Mouse (Mus musculus): Measurements from ENCODE around the gene Nexn.

The Nexn gene

DNA sequence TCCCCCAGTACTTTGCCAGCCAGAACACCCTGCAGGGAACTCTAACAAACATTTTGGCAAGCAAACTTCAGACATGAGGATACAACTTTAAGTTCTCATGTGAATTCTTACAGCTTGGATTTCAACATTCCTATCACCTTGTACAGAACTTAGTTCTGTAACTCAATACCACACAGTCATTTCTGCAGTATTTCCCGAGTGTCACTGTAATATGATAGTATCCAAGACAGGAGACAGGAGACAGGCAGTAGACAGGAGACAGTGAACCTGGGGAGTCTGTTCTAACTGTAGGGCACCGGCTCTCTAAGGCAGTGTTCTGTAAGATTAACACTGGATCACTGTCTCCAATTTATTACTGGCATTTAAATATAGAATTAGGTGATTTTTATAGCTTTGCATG lies 12.3 kb upstream of the Nexn start:
- no peak for DNase-seq (ENCODE audit: low read depth, low spot score)

GRCm38 (mm10) chr3:152277912-152278311 lies 11.8 kb upstream of the Nexn start:
- DNase-seq (ENCODE audit: low read depth, low spot score), result no peak

DNA sequence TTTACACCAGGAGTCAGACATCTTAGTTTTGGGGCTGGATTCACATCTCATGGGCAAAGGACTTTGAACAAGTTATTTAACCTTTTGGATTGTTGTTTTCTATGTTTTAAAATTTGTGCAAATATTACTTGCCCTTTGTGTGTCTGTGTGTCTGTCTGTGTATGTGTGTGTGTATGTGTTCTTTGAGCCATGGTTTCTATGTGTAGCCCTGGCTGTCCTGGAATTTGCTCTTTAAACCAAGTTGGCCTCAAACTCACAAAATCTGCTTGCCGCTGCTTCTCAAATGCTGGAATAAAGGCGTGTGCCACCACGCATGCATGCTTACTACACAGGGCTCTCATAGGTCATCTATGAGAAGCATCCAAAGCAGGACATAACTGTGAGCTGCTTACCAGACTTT lies 10.8 kb upstream of the Nexn start:
- no peak for DNase-seq (ENCODE audit: low read depth, low spot score)

GRCm38 (mm10) chr3:152275008-152275407 lies 8.9 kb upstream of the Nexn start:
- DNase-seq (ENCODE audit: low read depth, low spot score), result no peak

DNA sequence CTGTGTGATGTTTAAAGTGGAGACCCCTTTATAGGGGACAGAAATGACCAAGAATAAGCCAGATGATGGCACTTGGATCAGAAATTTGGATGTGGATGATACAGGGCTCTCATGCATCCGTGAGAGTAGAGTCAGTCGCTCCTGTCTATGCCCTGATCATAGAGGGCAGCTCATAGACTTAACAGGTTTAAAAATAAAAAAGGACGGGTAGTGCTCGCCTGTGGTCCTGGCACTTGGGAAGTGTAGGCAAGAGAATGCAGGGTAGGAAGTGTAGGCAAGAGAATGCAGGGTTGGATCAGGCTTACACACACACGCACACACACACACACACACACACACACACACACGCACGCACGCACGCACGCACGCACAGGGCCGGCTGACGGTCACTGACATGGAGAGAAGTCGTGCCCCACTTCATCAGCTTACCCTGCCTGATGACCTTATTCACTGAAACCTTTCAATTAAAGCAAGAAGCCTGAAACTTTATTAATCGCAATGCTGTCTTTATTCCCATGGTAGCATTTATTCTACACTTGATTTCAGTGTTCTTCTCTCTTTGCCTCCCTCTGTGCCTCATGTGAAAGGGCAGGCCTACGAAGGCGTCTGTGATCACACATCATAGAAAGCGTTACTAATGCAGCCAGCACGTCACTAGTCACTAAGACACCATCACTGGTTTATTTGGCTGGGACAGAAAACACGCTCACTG lies 7.0 kb upstream of the Nexn start:
- no peak for DNase-seq (ENCODE audit: low read depth, low spot score)

DNA sequence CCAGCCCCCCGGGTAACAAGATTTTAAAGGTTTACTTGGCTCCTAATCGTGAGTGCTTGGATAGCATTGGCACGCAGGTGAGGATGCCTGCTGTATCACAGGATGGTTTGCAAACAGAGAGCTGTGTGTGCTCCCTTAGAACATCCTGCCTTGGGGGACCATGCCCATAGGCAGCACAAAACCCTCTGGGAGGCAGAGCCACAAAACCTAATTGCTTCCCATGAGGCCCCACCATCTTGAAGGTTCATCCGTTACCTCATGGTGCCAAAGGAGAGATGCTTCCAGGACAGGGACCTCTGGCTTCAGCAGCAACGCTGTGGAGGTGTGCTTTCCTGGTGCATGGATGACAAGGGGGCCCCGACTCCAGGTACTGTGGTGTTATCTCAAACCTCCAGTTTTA lies 5.7 kb upstream of the Nexn start:
- DNase-seq (ENCODE audit: low read depth, low spot score), result no peak

DNA sequence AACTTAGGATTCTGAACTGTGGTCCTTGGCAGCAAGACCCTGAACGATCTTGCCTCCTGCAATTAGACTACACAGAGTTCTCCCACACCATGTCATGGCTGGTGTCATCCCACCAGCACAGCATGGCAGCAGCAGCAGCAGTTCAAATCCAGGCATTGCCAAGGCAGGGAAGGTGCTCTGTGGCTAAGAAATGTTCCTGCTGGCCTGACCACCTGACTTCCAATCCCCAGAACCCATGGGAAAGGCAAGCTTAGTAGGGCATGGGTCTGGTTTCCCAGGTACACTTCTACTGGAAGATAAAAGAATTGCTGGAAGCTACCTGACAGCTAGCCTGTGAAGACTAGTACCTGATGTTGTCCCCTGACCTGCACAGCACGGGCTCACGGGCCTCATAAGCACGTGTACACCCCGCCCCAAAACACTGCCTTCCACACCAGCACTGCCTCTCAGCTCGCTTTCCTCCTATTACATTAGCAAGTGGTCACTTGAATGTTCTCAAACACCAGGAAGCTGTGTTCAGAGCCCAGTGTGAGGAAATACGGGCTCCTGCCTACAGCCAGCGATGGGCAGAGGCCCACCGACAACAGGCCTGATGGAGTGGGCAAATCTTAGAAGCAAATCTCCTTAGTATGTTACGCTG lies 5.0 kb upstream of the Nexn start:
- no peak for DNase-seq (ENCODE audit: low read depth, low spot score)

DNA sequence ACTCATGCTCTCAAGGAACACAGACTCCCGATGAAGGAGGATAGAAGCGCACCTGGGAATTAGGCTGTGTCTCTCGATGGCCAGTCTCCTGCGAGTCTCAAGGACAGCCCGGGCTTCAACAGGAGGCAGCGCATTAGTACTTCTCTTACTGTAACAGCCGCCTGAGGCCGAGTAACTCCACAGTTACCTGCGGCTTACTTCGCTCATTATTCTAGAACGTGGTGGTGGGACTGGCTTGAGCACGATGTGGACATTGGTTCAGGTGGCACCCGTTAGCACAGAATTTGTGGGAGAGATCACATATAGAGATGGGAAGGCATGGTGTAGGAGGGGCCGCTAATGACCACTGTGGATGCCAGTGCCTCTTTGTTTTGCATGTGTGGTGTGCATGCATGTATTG lies 1.9 kb upstream of the Nexn start:
- DNase-seq (ENCODE audit: low read depth, low spot score), result no peak

DNA sequence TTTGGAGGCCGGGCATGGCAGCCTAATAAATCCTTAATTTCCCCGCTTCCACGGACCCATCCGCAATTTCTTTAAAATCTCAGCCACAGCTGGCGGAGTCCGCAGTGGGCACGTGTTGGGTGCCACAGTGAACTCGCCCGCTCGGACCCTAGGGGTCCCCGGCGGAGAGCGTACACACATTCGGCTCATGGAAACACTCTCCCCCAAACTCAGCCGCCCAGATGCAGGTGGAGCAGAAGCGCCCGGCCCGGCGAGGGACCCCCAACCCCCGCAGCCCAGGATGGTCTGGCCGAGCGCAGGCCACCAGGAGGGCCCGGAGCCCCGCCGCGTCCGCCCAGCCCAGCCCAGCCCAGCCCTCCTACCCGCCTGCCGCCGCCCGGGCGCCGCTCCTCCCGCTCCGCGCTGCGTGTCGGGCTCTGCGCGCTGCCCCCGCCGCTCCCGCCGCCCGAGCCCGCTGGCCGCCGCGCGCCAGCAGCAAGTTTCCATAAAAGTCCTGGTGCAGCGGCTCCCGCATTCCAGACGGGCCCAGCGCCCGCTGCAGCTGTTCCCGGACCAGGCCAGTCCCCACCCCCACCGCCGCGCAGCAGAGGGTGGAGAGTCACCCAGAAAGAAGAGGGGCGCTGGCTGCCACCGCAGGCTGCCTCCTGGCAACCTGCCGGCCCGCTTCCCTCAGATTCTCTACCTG lies 657 bp downstream of the Nexn start:
- no peak for DNase-seq (ENCODE audit: low read depth, low spot score)

GRCm38 (mm10) chr3:152264830-152265229 lies 1.3 kb downstream of the Nexn start:
- DNase-seq (ENCODE audit: low read depth, low spot score), result no peak

- DNase-seq (ENCODE audit: low read depth, low spot score), result no peak
Observed at GRCm38 (mm10) chr3:152264374-152264773, 1.8 kb downstream of the Nexn start.

DNA sequence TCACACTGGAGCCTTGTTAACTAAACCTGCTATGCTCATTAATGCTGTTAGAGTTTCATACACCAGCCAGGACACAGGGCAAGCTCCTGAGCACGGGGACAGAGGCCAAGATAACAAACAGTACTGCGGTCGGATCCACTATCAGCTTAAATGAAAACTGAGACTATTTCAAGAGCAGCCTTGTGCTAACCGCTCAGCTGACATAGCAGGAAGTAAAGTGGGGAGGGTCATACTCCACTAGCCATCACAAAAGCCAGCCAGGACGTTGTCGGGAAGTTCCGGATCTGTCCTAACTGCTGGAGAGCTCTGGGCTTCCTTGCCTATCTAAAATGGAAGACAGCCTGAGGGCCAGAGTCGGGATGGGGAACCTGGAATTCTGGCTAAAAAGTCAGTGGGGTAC lies 4.2 kb downstream of the Nexn start:
- DNase-seq (ENCODE audit: low read depth, low spot score), result no peak

- DNase-seq (ENCODE audit: low read depth, low spot score), result peak; percentile 10
Observed at GRCm38 (mm10) chr3:152261436-152261835, 4.7 kb downstream of the Nexn start.

DNA sequence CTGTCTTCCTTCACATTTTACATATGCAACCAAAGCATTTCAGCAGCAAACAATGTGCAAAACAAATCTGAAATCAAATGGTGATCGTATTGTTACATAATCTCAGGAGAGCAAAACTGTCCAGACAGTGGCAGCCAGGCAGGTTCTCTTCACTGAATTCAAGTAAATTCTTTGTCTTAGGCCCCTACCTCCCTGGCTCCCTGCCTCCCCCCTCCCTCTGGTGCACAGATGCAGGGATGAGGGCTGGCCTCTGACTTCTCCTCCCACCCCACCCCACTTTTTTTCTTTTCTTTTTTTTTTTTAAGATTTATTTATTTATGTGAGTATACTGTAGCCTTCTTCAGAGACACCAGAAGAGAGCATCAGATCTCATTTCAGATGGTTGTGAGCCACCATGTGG lies 5.8 kb downstream of the Nexn start:
- no peak for DNase-seq (ENCODE audit: low read depth, low spot score)

- DNase-seq (ENCODE audit: low read depth, low spot score), result peak; percentile 70
Observed at GRCm38 (mm10) chr3:152259409-152259808, 6.7 kb downstream of the Nexn start.

DNA sequence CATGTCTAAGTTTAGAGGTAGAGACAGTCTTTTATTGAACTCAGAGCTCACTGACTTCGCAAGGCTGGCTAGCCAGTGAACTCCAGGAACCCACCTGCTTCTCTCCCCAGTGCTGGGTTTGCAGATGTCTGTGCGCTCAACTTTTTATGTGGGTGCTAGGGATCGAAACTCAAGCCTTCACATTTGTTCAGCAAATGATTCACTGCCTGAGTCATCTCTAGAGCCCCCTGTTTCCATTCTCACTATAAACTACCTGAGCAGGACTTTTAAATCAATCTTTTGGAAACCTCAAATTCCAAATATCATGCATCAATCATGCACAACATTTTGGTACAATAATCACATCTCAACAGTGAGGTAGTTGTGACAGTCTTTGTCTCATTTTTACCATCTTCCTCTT lies 8.6 kb downstream of the Nexn start:
- DNase-seq (ENCODE audit: low read depth, low spot score), result peak; percentile 10

DNA sequence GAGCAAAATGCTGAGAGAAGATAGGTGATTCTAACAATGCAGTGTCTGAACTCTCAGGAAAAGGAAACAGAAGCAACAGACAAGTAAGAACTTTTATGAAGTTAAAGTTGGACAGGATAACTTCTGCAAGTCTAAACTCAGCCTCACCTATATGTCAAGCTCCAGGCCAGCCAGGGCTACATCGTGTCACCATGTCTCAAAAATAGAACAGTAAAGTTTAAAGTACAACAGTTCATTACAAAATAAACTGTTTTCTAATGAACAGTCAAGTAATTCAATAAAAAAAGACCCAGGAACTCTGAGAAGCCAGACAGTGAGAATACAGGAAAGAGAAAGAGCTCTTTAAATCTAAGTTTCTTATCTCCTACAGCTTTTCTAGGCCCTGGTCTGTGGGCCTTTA lies 15.7 kb downstream of the Nexn start:
- DNase-seq (ENCODE audit: low read depth, low spot score), result no peak

GRCm38 (mm10) chr3:152247708-152248107 lies 18.4 kb downstream of the Nexn start:
- DNase-seq (ENCODE audit: low read depth, low spot score), result no peak

DNA sequence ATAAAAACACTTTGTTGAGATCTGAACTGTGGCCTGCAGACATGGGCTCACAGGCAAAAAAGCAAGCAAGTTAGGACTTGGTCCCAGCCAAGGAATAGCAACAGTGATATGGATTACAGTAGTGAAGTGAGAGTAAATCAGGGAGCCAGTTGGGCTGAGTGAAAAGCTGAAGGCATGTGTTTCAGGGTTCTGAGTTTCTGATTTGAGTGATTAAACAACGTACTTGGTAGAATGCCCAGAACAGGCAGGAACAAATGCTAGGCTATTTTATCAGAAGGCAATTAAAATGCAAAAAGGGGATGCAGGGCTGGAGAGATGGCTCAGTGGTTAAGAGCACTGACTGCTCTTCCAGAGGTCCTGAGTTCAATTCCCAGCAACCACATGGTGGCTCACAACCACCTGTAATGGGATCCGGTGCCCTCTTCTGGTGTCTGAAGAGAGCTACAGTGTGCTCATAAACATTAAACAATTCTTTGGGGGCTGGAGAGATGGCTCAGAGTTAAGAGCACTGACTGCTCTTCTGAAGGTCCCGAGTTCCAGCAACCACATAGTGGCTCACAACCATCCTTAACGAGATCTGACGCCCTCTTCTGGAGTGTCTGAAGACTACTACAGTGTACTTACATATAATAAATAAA lies 20.8 kb downstream of the Nexn start:
- no peak for DNase-seq (ENCODE audit: low read depth, low spot score)

- no peak for DNase-seq (ENCODE audit: low read depth, low spot score)
Observed at GRCm38 (mm10) chr3:152243304-152243703, 22.8 kb downstream of the Nexn start.

DNA sequence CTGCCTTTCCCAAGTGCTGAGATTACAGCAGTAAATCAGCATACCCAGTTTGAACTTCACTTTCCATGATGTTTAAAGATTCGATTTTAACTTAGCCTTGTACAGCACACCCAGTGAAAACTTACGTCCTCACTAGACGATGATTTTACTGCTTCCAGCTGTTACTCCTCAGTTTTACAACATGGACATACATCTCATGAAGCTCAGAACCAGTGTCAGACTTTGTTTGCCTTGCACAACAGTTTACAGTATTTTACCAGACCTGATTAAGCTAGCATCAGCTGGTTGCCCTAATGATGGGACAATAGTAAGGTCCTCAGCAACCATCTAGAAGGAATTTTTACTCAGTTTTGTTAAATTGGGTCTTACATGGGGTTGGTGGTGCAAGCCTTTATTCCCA lies 25.1 kb downstream of the Nexn start:
- no peak for DNase-seq (ENCODE audit: low read depth, low spot score)

DNA sequence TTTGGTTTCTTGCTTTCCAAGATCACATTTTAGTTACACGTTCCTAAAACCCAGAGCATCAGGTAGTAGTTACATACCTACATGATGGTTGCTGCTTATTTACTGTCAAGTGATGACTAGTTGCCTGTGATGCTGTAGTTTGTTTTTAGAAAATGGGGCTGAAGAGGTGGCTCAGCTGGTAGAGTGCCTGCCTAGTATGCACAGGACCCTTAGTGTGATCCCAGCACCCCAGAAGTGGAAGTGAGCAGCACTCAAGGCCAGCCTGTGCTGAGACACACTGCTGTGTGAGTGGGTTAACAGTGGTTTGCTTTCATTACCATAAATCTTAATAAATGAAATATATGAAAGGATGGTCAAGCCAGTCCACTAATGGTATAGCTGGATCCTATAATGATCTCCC lies 26.6 kb downstream of the Nexn start:
- DNase-seq (ENCODE audit: low read depth, low spot score), result no peak

GRCm38 (mm10) chr3:152238836-152239235 lies 27.3 kb downstream of the Nexn start:
- peak; percentile 22 for DNase-seq (ENCODE audit: low read depth, low spot score)

All from CD4-positive helper T cell, adult 2 months (primary cell).